Mouse (Mus musculus): Measurements from ENCODE around the gene Sh3bp5l. TPM values are rescaled to one million over a fixed set of nuclear protein-coding genes. Genes with fewer than 3 reads are reported as not detected.
"Not testable (repeated sequence)": the region's sequence is repeated elsewhere in the genome, so short reads cannot be mapped to it uniquely, and the experiment has no call there.

The Sh3bp5l gene
- polyA plus RNA-seq, 1 experiment = 22.7 TPM

- WGBS = 87% methylated on average over 6 of the region's 6 CpGs
- Histone ChIP-seq H3K4me1 (ENCODE audit: control insufficient read depth, insufficient read depth, insufficient read length, low read length) (no peaks in the 10 kb centered on the region), H3K27ac (ENCODE audit: insufficient read depth, low read depth, low read length) (no peak overlapping the region), H3K36me3 (ENCODE audit: control insufficient read depth, insufficient read depth, low read length) (no peaks in the 10 kb centered on the region), H3K27me3 (ENCODE audit: control insufficient read depth, insufficient read depth, low read length) (no peaks in the 10 kb centered on the region), H3K4me3 (ENCODE audit: low read depth, low read length) (no peak overlapping the region)
- TF ChIP-seq CTCF (IDR thresholded peaks at IDR 0.05; ENCODE audit: extremely low read depth, insufficient read length, insufficient replicate concordance, low read depth, low read length) (no peak), POLR2A (IDR thresholded peaks at IDR 0.05; ENCODE audit: low read depth, low read length) (no peak)
Measured at GRCm38 (mm10) chr11:58297396-58297795, 33.1 kb upstream of the Sh3bp5l start.

GRCm38 (mm10) chr11:58301057-58301456, 29.5 kb upstream of the Sh3bp5l start:
- H3K27ac ChIP-seq (ENCODE audit: insufficient read depth, low read depth, low read length) = no peak overlapping the region
- H3K4me3 ChIP-seq (ENCODE audit: low read depth, low read length) = peak overlapping the region; percentile 27; the same call in 1 of the 2 replicates
- no peaks in the 10 kb centered on the region for H3K4me1 ChIP-seq (ENCODE audit: control insufficient read depth, insufficient read depth, insufficient read length, low read length)
- TF ChIP-seq POLR2A (IDR thresholded peaks at IDR 0.05; ENCODE audit: low read depth, low read length) = no peak
- TF ChIP-seq CTCF (IDR thresholded peaks at IDR 0.05; ENCODE audit: extremely low read depth, insufficient read length, insufficient replicate concordance, low read depth, low read length) = peak; percentile 92; the same call in 1 of the 2 replicates
- H3K27me3 ChIP-seq (ENCODE audit: control insufficient read depth, insufficient read depth, low read length) = no peaks in the 10 kb centered on the region
- no peaks in the 10 kb centered on the region for H3K36me3 ChIP-seq (ENCODE audit: control insufficient read depth, insufficient read depth, low read length)
- 16% methylated on average over 13 of the region's 13 CpGs for WGBS

DNA sequence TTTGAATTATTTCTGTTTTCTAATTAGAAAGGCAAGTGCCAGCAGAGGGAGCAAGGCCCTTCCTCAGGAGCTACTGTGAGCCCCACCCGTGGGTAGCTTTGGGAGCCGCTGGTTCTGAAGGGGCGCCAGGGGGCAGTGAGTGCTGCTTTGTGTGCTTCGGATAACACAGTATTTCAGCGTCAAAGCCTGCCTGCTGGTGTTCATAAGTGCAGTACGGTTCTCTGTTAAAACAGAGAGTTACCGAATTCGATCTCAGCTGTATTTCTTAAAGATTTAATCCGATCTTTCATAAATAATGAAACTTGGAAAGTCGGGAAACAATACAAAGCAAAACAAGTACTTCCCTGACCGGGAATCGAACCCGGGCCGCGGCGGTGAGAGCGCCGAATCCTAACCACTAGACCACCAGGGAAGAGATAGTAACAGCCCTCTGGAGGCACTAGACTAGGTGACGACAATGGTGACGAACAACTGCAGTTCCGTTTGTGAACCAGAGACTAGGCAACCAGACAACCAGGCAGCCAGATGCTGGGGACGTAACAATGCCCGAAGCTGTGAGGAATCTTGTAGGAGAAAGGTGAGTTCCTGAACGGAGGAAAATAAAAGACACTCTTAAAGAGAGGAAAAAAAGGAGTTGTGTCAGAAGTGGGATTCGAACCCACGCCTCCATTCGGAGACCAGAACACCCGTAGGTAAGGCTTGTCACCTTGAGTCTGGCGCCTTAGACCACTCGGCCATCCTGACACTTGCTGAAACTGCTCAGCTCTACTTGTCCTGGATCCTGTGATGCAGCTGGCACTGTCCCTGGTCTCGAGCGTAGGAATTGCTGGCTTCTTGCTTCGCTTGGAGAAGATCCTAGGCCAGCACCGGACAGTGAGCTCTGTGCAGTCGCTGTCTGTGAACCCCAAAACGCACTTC, 28.4 kb upstream of the Sh3bp5l start:
- TF ChIP-seq CTCF (IDR thresholded peaks at IDR 0.05; ENCODE audit: extremely low read depth, insufficient read length, insufficient replicate concordance, low read depth, low read length) = peak; percentile 91
- peak; percentile 51; the same call in 1 of the 2 replicates for TF ChIP-seq POLR2A (IDR thresholded peaks at IDR 0.05; ENCODE audit: low read depth, low read length)
- under 1% methylated on average over 36 of the region's 36 CpGs for WGBS
- peaks cover 2% of the 10 kb centered on the region for H3K4me1 ChIP-seq (ENCODE audit: control insufficient read depth, insufficient read depth, insufficient read length, low read length)
- peak overlapping the region; percentile 88 for H3K4me3 ChIP-seq (ENCODE audit: low read depth, low read length)
- no peaks in the 10 kb centered on the region for H3K27me3 ChIP-seq (ENCODE audit: control insufficient read depth, insufficient read depth, low read length)
- H3K27ac ChIP-seq (ENCODE audit: insufficient read depth, low read depth, low read length) = peak overlapping the region; percentile 78
- no peaks in the 10 kb centered on the region for H3K36me3 ChIP-seq (ENCODE audit: control insufficient read depth, insufficient read depth, low read length)

- no peaks in the 10 kb centered on the region for H3K36me3 ChIP-seq (ENCODE audit: control insufficient read depth, insufficient read depth, low read length)
- TF ChIP-seq CTCF (IDR thresholded peaks at IDR 0.05; ENCODE audit: extremely low read depth, insufficient read length, insufficient replicate concordance, low read depth, low read length) (no peak), POLR2A (IDR thresholded peaks at IDR 0.05; ENCODE audit: low read depth, low read length) (no peak)
- peak overlapping the region; percentile 78 for H3K27ac ChIP-seq (ENCODE audit: insufficient read depth, low read depth, low read length)
- peaks cover 4% of the 10 kb centered on the region for H3K4me1 ChIP-seq (ENCODE audit: control insufficient read depth, insufficient read depth, insufficient read length, low read length)
- no peaks in the 10 kb centered on the region for H3K27me3 ChIP-seq (ENCODE audit: control insufficient read depth, insufficient read depth, low read length)
- peak overlapping the region; percentile 88 for H3K4me3 ChIP-seq (ENCODE audit: low read depth, low read length)
- 1% methylated on average over 26 of the region's 26 CpGs for WGBS
Measured at GRCm38 (mm10) chr11:58302774-58303445, 27.6 kb upstream of the Sh3bp5l start.

- H3K4me3 ChIP-seq (ENCODE audit: low read depth, low read length) = no peak overlapping the region
- WGBS = 33% methylated on average over 7 of the region's 7 CpGs
- TF ChIP-seq POLR2A (IDR thresholded peaks at IDR 0.05; ENCODE audit: low read depth, low read length) (no peak), CTCF (IDR thresholded peaks at IDR 0.05; ENCODE audit: extremely low read depth, insufficient read length, insufficient replicate concordance, low read depth, low read length) (no peak)
Measured at GRCm38 (mm10) chr11:58303594-58303993, 26.9 kb upstream of the Sh3bp5l start.

GRCm38 (mm10) chr11:58305299-58305698, 25.2 kb upstream of the Sh3bp5l start:
- H3K27ac ChIP-seq (ENCODE audit: insufficient read depth, low read depth, low read length); H3K36me3 ChIP-seq (ENCODE audit: control insufficient read depth, insufficient read depth, low read length); H3K4me1 ChIP-seq (ENCODE audit: control insufficient read depth, insufficient read depth, insufficient read length, low read length); H3K27me3 ChIP-seq (ENCODE audit: control insufficient read depth, insufficient read depth, low read length); H3K4me3 ChIP-seq (ENCODE audit: low read depth, low read length): not testable (repeated sequence)
- 94% methylated on average over 8 of the region's 8 CpGs for WGBS

More at GRCm38 (mm10) chr11:58303594-58303993, 26.9 kb upstream of the Sh3bp5l start:
- no peaks in the 10 kb centered on the region for H3K27me3 ChIP-seq (ENCODE audit: control insufficient read depth, insufficient read depth, low read length)
- no peak overlapping the region for H3K27ac ChIP-seq (ENCODE audit: insufficient read depth, low read depth, low read length)
- H3K36me3 ChIP-seq (ENCODE audit: control insufficient read depth, insufficient read depth, low read length) = no peaks in the 10 kb centered on the region
- peaks cover 4% of the 10 kb centered on the region for H3K4me1 ChIP-seq (ENCODE audit: control insufficient read depth, insufficient read depth, insufficient read length, low read length)

DNA sequence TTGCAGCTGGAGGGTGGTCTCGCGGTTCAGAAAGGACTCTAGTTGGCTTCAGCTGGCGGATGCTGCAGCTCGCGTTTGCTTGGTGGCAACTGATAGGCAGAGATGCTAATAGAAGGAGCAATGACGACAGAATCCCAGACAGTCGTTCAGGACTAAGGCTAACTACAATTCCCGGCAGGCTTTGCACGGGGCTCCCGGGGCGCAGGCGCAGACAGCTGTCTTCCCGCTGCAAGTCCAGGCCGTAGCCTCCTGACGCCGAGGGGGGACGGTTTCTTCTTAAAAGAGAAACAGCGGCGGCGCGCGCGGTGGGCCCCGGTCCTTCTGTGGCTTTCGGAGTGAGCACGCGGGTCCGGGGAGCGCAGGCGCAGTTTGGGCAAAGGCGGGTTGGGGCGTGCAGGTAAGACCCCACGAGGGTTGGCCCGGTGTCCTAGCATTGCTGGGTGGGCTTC, 23.6 kb upstream of the Sh3bp5l start, which contains the start of gene Zfp692:
TSS of gene Zfp692 (plus strand) at position 210 of the 449 bp plus-strand sequence.
- WGBS = under 1% methylated on average over 34 of the region's 34 CpGs
- Histone ChIP-seq H3K27ac (ENCODE audit: insufficient read depth, low read depth, low read length) (peak within 1 kb of the TSS; percentile 40), H3K36me3 (ENCODE audit: control insufficient read depth, insufficient read depth, low read length) (no peaks in the 10 kb centered on the region), H3K27me3 (ENCODE audit: control insufficient read depth, insufficient read depth, low read length) (no peaks in the 10 kb centered on the region), H3K4me3 (ENCODE audit: low read depth, low read length) (peak within 1 kb of the TSS; percentile 74), H3K4me1 (ENCODE audit: control insufficient read depth, insufficient read depth, insufficient read length, low read length) (peaks cover 4% of the 10 kb centered on the region)
- TF ChIP-seq POLR2A (IDR thresholded peaks at IDR 0.05; ENCODE audit: low read depth, low read length) (no peak; the same call in 1 of the 2 replicates), CTCF (IDR thresholded peaks at IDR 0.05; ENCODE audit: extremely low read depth, insufficient read length, insufficient replicate concordance, low read depth, low read length) (no peak)
